9 mouse cellular contexts compared by ENCODE assay signal in genomic region chr8:84976763-84977434, GRCm38 (mm10). TPM values are rescaled to one million over a fixed set of nuclear protein-coding genes. Genes with fewer than 3 reads are reported as not detected.
DNase-seq lines count a peak whose midpoint lies in the region; ATAC-seq and TF ChIP-seq lines count a peak whose summit lies in the region.
"Had no signal": no experiment of that assay in that cellular context is flagged by ENCODE, and none has a peak within 500 bp of the region (broad histone marks: within the 10 kb centered on the region; RNA-seq: fewer than 3 reads in every experiment).

No protein-coding gene starts in this region.

- H3K36me3 ChIP-seq in lung, embryonic 14.5 days (ENCODE audit: insufficient read depth) = peaks cover 32% of the 10 kb centered on the region
- H3K36me3 ChIP-seq in embryonic facial prominence, embryonic 10.5 days (replicated peaks) = peaks cover 35% of the 10 kb centered on the region
- peaks cover 33% of the 10 kb centered on the region for H3K36me3 ChIP-seq in hindbrain, embryonic 14.5 days (replicated peaks; ENCODE audit: control insufficient read depth, insufficient read depth)
- H3K36me3 ChIP-seq in midbrain, postnatal 0 days (ENCODE audit: insufficient read depth, low read length) = peaks cover 10% of the 10 kb centered on the region

- peaks cover 5% of the 10 kb centered on the region for H3K27me3 ChIP-seq in lung, embryonic 14.5 days (ENCODE audit: insufficient read depth, low read length)
- H3K27me3 ChIP-seq in embryonic facial prominence, embryonic 10.5 days (replicated peaks; ENCODE audit: low read depth, poor library complexity, severe bottlenecking) = peaks cover 46% of the 10 kb centered on the region
- H3K27me3 ChIP-seq in hindbrain, embryonic 14.5 days (ENCODE audit: control insufficient read depth, insufficient read depth, low read length) = peaks cover 6% of the 10 kb centered on the region
- H3K27me3 ChIP-seq in midbrain, postnatal 0 days (ENCODE audit: insufficient read depth, low read length) = no peaks in the 10 kb centered on the region

- H3K27ac ChIP-seq in lung, embryonic 14.5 days (ENCODE audit: low read depth) = peak overlapping the region; percentile 89
- H3K27ac ChIP-seq in embryonic facial prominence, embryonic 10.5 days (replicated peaks) = peak overlapping the region; percentile 80
- no peak overlapping the region for H3K27ac ChIP-seq in hindbrain, embryonic 14.5 days
- no peak overlapping the region for H3K27ac ChIP-seq in midbrain, postnatal 0 days (ENCODE audit: low read depth, low read length)

- peaks cover 37% of the 10 kb centered on the region for H3K4me1 ChIP-seq in lung, embryonic 14.5 days (ENCODE audit: insufficient read depth)
- H3K4me1 ChIP-seq in embryonic facial prominence, embryonic 10.5 days = peaks cover 72% of the 10 kb centered on the region
- H3K4me1 ChIP-seq in hindbrain, embryonic 14.5 days (replicated peaks; ENCODE audit: control insufficient read depth, insufficient read depth, low read length) = peaks cover 45% of the 10 kb centered on the region
- peaks cover 25% of the 10 kb centered on the region for H3K4me1 ChIP-seq in midbrain, postnatal 0 days (ENCODE audit: insufficient read depth, low read length)

- 2% methylated on average over 25 of the region's 25 CpGs for WGBS in lung, embryonic 14.5 days
- WGBS in embryonic facial prominence, embryonic 10.5 days = 2% methylated on average over 25 of the region's 25 CpGs
- 2% methylated on average over 25 of the region's 25 CpGs for WGBS in hindbrain, embryonic 14.5 days
- WGBS in midbrain, postnatal 0 days = 2% methylated on average over 25 of the region's 25 CpGs

- peak overlapping the region; percentile 64 for H3K9ac ChIP-seq in lung, embryonic 14.5 days
- peak overlapping the region; percentile 60 for H3K9ac ChIP-seq in hindbrain, embryonic 14.5 days
- H3K9ac ChIP-seq in midbrain, postnatal 0 days (replicated peaks; ENCODE audit: low read length, poor library complexity, severe bottlenecking) = peak overlapping the region; percentile 54

- ATAC-seq in lung, embryonic 14.5 days (ENCODE audit: insufficient read depth) = no peak
- no peak for ATAC-seq in hindbrain, embryonic 14.5 days (ENCODE audit: low FRiP score)
- ATAC-seq in midbrain, postnatal 0 days (ENCODE audit: low FRiP score) = no peak
- ATAC-seq in erythroid progenitor cell, adult 5-6 weeks (replicated peaks; ENCODE audit: low FRiP score, poor library complexity, severe bottlenecking) = no peak

- H3K4me2 ChIP-seq in lung, embryonic 14.5 days = peak overlapping the region; percentile 99
- peak overlapping the region; percentile 97 for H3K4me2 ChIP-seq in hindbrain, embryonic 14.5 days (replicated peaks)
- H3K4me2 ChIP-seq in midbrain, postnatal 0 days (ENCODE audit: low read depth, low read length, poor library complexity, severe bottlenecking) = peak overlapping the region; percentile 100

- peak overlapping the region; percentile 55 for H3K4me3 ChIP-seq in lung, embryonic 14.5 days (ENCODE audit: low read depth, low read length)
- H3K4me3 ChIP-seq in embryonic facial prominence, embryonic 10.5 days = peak overlapping the region; percentile 73
- H3K4me3 ChIP-seq in hindbrain, embryonic 14.5 days (replicated peaks; ENCODE audit: low read length) = peak overlapping the region; percentile 50
- peak overlapping the region; percentile 56 for H3K4me3 ChIP-seq in midbrain, postnatal 0 days (ENCODE audit: low read depth, low read length)

- no peak for DNase-seq in lung, embryonic 14.5 days
- no peak for DNase-seq in lung, postnatal 4 days
- DNase-seq in embryonic facial prominence, embryonic 10.5 days (ENCODE audit: low spot score) = no peak
- DNase-seq in hindbrain, embryonic 14.5 days (ENCODE audit: low spot score) = no peak
- DNase-seq in midbrain, postnatal 0 days (ENCODE audit: low spot score) = no peak
- DNase-seq in embryo, embryonic 9.5 days (ENCODE audit: extremely low spot score) = no peak
- no peak for DNase-seq in urinary bladder, postnatal 14 days (ENCODE audit: low spot score)

- TF ChIP-seq CTCF in lung, embryonic 14.5 days (IDR thresholded peaks at IDR 0.05; ENCODE audit: low read depth) = no peak
- TF ChIP-seq CTCF in midbrain, postnatal 0 days (IDR thresholded peaks at IDR 0.05) = no peak

- H3K9me3 ChIP-seq in lung, embryonic 14.5 days (ENCODE audit: low read depth, low read length) = no peaks in the 10 kb centered on the region
- no peaks in the 10 kb centered on the region for H3K9me3 ChIP-seq in embryonic facial prominence, embryonic 10.5 days
- H3K9me3 ChIP-seq in hindbrain, embryonic 14.5 days (ENCODE audit: control insufficient read depth, low read length) = no peaks in the 10 kb centered on the region
- H3K9me3 ChIP-seq in midbrain, postnatal 0 days (ENCODE audit: low read length) = no peaks in the 10 kb centered on the region

RNA-seq across cellular contexts. Expression of gene Junb, which starts 1.6 kb away (rescaled TPM):
- 12.8 and 15.4 TPM in 2 replicates for polyA plus RNA-seq in lung, embryonic 14.5 days (2014; fragmentation: Nextera tagmentation; extraction: Ambion mirVana)
- polyA plus RNA-seq in embryonic facial prominence, embryonic 10.5 days (2016; fragmentation: Nextera tagmentation; extraction: Ambion mirVana) = 6.6 and 6.7 TPM in 2 replicates
- polyA plus RNA-seq in hindbrain, embryonic 14.5 days (2014; fragmentation: Nextera tagmentation; extraction: Ambion mirVana) = 6.0 and 6.2 TPM in 2 replicates
- 11.3 and 15.9 TPM in 2 replicates for total RNA-seq in midbrain, postnatal 0 days (2014; rRNA removed)
- polyA plus RNA-seq in midbrain, postnatal 0 days (2015; fragmentation: Nextera tagmentation; extraction: Ambion mirVana) = 5.3 and 6.1 TPM in 2 replicates
- total RNA-seq in erythroid progenitor cell, adult 5-6 weeks (2015; ENCODE audit: low replicate concordance) = 8.0 and 12.3 TPM in 2 replicates
- 10.4 and 15.1 TPM in 2 replicates for total RNA-seq in erythroid progenitor cell, adult 5-6 weeks (2017; ENCODE audit: low replicate concordance)

RNA-seq across cellular contexts. Expression of gene Rnaseh2a, which starts 7.3 kb away (rescaled TPM):
- polyA plus RNA-seq in lung, embryonic 14.5 days (2014; fragmentation: Nextera tagmentation; extraction: Ambion mirVana) = 117 and 121 TPM in 2 replicates
- polyA plus RNA-seq in embryonic facial prominence, embryonic 10.5 days (2016; fragmentation: Nextera tagmentation; extraction: Ambion mirVana) = 147 and 148 TPM in 2 replicates
- polyA plus RNA-seq in hindbrain, embryonic 14.5 days (2014; fragmentation: Nextera tagmentation; extraction: Ambion mirVana) = 47.8 and 48.4 TPM in 2 replicates
- total RNA-seq in midbrain, postnatal 0 days (2014; rRNA removed) = 40.5 and 48.9 TPM in 2 replicates
- 36.5 and 39.7 TPM in 2 replicates for polyA plus RNA-seq in midbrain, postnatal 0 days (2015; fragmentation: Nextera tagmentation; extraction: Ambion mirVana)
- total RNA-seq in erythroid progenitor cell, adult 5-6 weeks (2015; ENCODE audit: low replicate concordance) = 82.6 and 141 TPM in 2 replicates
- total RNA-seq in erythroid progenitor cell, adult 5-6 weeks (2017; ENCODE audit: low replicate concordance) = 63.3 and 93.8 TPM in 2 replicates

RNA-seq across cellular contexts. Expression of gene Prdx2, which starts 7.5 kb away (rescaled TPM):
- 819 and 843 TPM in 2 replicates for polyA plus RNA-seq in lung, embryonic 14.5 days (2014; fragmentation: Nextera tagmentation; extraction: Ambion mirVana)
- 1,193 and 1,272 TPM in 2 replicates for polyA plus RNA-seq in embryonic facial prominence, embryonic 10.5 days (2016; fragmentation: Nextera tagmentation; extraction: Ambion mirVana)
- polyA plus RNA-seq in hindbrain, embryonic 14.5 days (2014; fragmentation: Nextera tagmentation; extraction: Ambion mirVana) = 1,143 and 1,221 TPM in 2 replicates
- 720 and 802 TPM in 2 replicates for total RNA-seq in midbrain, postnatal 0 days (2014; rRNA removed)
- 904 and 934 TPM in 2 replicates for polyA plus RNA-seq in midbrain, postnatal 0 days (2015; fragmentation: Nextera tagmentation; extraction: Ambion mirVana)
- total RNA-seq in erythroid progenitor cell, adult 5-6 weeks (2015; ENCODE audit: low replicate concordance) = 2,168 and 2,598 TPM in 2 replicates
- total RNA-seq in erythroid progenitor cell, adult 5-6 weeks (2017; ENCODE audit: low replicate concordance) = 2,812 and 2,913 TPM in 2 replicates

RNA-seq across cellular contexts. Expression of gene Gm49661, which starts 7.7 kb away (rescaled TPM):
- polyA plus RNA-seq in lung, embryonic 14.5 days (2014; fragmentation: Nextera tagmentation; extraction: Ambion mirVana) = not detected in 2 replicates
- not detected in 2 replicates for polyA plus RNA-seq in embryonic facial prominence, embryonic 10.5 days (2016; fragmentation: Nextera tagmentation; extraction: Ambion mirVana)
- polyA plus RNA-seq in hindbrain, embryonic 14.5 days (2014; fragmentation: Nextera tagmentation; extraction: Ambion mirVana) = not detected in 2 replicates
- total RNA-seq in midbrain, postnatal 0 days (2014; rRNA removed) = not detected in 2 replicates
- not detected in 2 replicates for polyA plus RNA-seq in midbrain, postnatal 0 days (2015; fragmentation: Nextera tagmentation; extraction: Ambion mirVana)
- not detected in 2 replicates for total RNA-seq in erythroid progenitor cell, adult 5-6 weeks (2015; ENCODE audit: low replicate concordance)
- total RNA-seq in erythroid progenitor cell, adult 5-6 weeks (2017; ENCODE audit: low replicate concordance) = not detected in 2 replicates
- total RNA-seq: common myeloid progenitor, adult 5-6 weeks had no signal

RNA-seq across cellular contexts. Expression of gene Hook2, which starts 13.5 kb away (rescaled TPM):
- polyA plus RNA-seq in lung, embryonic 14.5 days (2014; fragmentation: Nextera tagmentation; extraction: Ambion mirVana) = 15.2 and 18.0 TPM in 2 replicates
- 19.5 and 20.0 TPM in 2 replicates for polyA plus RNA-seq in embryonic facial prominence, embryonic 10.5 days (2016; fragmentation: Nextera tagmentation; extraction: Ambion mirVana)
- polyA plus RNA-seq in hindbrain, embryonic 14.5 days (2014; fragmentation: Nextera tagmentation; extraction: Ambion mirVana) = 24.6 and 27.3 TPM in 2 replicates
- 21.4 and 32.5 TPM in 2 replicates for total RNA-seq in midbrain, postnatal 0 days (2014; rRNA removed)
- polyA plus RNA-seq in midbrain, postnatal 0 days (2015; fragmentation: Nextera tagmentation; extraction: Ambion mirVana) = 40.1 and 41.3 TPM in 2 replicates
- 0.42 and 0.72 TPM in 2 replicates for total RNA-seq in erythroid progenitor cell, adult 5-6 weeks (2015; ENCODE audit: low replicate concordance)
- 2.6 and 4.6 TPM in 2 replicates for total RNA-seq in erythroid progenitor cell, adult 5-6 weeks (2017; ENCODE audit: low replicate concordance)

Comparison
In these comparisons a context has a peak if more than half of its experiments do, and no peak if none do; other contexts are left out.
1. H3K27ac ChIP-seq: peak in lung, embryonic 14.5 days (single experiment) and embryonic facial prominence, embryonic 10.5 days (single experiment); none in hindbrain, embryonic 14.5 days (single experiment) and midbrain, postnatal 0 days (single experiment).
2. Peak in every context shown above with its lines, with median percentiles within 50 percentile points of each other: H3K4me2 ChIP-seq, H3K4me3 ChIP-seq and H3K9ac ChIP-seq.